Mouse (Mus musculus): Measurements from ENCODE around the gene Afmid.
A peak's percentile ranks its signal among the peaks of the same experiment; 100 is the strongest.

The Afmid gene

GRCm38 (mm10) chr11:117879676-117880075 lies 54.0 kb downstream of the Afmid start:
- DNase-seq (ENCODE audit: low spot score in 2 of 2): no peak

- no peak for DNase-seq (ENCODE audit: low spot score in 2 of 2)
These were observed 54.7 kb downstream of the Afmid start for GRCm38 (mm10) chr11:117880336-117880976.

GRCm38 (mm10) chr11:117880977-117881358 lies 55.2 kb downstream of the Afmid start:
- no peak for DNase-seq (ENCODE audit: low spot score in 2 of 2)

- peak in 1 of 2 experiments; percentile 28 for DNase-seq (ENCODE audit: low spot score in 2 of 2)
These were observed 56.1 kb downstream of the Afmid start for GRCm38 (mm10) chr11:117881787-117882186.

GRCm38 (mm10) chr11:117882208-117882607 lies 56.5 kb downstream of the Afmid start:
- DNase-seq (ENCODE audit: low spot score in 2 of 2): no peak

GRCm38 (mm10) chr11:117886000-117886399 lies 60.3 kb downstream of the Afmid start:
- no peak for DNase-seq (ENCODE audit: low spot score in 2 of 2)

GRCm38 (mm10) chr11:117888168-117888852 lies 62.6 kb downstream of the Afmid start:
- no peak for DNase-seq (ENCODE audit: low spot score in 2 of 2)

- no peak for DNase-seq (ENCODE audit: low spot score in 2 of 2)
These were observed 63.4 kb downstream of the Afmid start for GRCm38 (mm10) chr11:117888853-117889822.
